Mouse (Mus musculus) hematopoietic stem cell, adult 5-6 weeks (primary cell): ENCODE measurements around the gene Commd1. TPM values are rescaled to one million over a fixed set of nuclear protein-coding genes. Genes with fewer than 3 reads are reported as not detected.

ENCODE experiments used
- ATAC-seq, 2 experiments: fragments of 125-278 bp in 1 of 2; replicated peaks in 1 of 2; 2 replicates each; pipeline ENCODE4 v1.8.0; 2016 to 2017; ENCODE audit warnings: inconsistent platforms in 2 of 2, mild to moderate bottlenecking in 2 of 2, moderate number of reproducible peaks in 2 of 2, low read depth in 1 of 2, moderate TSS enrichment in 1 of 2; ENCODE audit not compliant: low FRiP score in 2 of 2, poor library complexity in 2 of 2, severe bottlenecking in 2 of 2, insufficient read depth in 1 of 2, low TSS enrichment in 1 of 2
- total RNA-seq: library from RNA; stranded (forward); fragments of 172-1452, 232-1000 nt; gene quantifications from 2 replicates; pipeline ENCODE4 v1.2.3, GENCODE M21; 2017

The Commd1 gene
- total RNA-seq, 1 experiment from 2014 or later: 66.7 TPM

DNA sequence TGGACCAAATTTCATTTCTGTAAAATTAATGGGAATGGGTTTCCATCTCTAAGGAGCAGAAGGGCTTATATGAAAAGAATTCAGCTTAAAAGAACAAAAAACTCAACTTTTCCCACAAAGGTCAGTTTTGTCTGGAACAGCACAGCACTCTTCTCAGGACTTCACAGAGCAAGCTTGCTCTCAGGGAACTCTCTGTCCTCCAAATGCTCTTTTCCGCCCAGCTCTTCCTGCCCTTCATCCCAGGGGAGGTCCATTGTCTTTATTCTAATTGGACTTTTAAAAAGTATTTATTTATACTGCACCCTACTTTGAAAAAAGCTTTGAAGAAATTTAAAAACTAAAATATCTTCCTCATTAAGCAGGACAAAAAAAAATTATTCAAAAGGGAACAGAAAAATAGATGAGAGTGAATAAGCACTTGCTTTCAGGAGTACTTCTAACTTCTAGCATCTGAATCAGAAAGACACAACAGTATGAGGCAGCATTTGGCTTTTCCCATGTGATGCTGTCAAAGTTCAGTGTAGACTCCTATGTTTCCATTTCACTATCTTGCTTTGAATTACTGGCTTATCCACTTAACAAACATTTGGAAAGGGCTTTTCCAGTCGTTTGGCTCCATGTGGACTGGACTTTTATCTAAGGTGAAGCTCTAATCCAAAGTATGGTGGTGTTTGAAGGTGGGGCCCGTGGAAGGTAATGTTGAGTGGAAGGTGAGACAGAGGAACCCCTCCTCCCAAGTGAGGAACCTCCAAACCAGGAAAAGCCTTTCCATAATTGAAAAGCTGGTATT, 101.6 kb downstream of the Commd1 start:
- ATAC-seq: no peak

DNA sequence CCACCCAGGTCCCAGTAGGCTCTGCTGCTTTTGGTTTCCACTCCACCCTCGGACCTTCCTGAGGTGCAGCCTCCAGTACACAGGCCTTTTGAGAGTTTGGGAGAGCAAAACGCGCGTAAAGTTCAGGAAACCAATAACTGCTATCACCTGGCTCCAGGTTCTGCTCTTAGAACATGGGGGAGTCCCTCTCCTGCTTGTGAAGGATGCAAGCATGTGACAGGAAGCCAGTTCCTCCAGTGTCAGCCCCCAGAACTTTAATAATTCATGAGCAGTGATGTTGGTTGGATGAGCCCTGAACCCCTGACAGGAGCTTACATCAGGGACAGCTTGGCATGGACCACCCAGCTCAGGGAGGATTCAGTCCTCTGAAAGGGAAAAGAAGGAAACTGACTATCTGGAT, 102.5 kb downstream of the Commd1 start:
- ATAC-seq: 0 out of 4 replicates have a peak, but pooled peaks of 1 of the 2 experiments have one; percentile 12

DNA sequence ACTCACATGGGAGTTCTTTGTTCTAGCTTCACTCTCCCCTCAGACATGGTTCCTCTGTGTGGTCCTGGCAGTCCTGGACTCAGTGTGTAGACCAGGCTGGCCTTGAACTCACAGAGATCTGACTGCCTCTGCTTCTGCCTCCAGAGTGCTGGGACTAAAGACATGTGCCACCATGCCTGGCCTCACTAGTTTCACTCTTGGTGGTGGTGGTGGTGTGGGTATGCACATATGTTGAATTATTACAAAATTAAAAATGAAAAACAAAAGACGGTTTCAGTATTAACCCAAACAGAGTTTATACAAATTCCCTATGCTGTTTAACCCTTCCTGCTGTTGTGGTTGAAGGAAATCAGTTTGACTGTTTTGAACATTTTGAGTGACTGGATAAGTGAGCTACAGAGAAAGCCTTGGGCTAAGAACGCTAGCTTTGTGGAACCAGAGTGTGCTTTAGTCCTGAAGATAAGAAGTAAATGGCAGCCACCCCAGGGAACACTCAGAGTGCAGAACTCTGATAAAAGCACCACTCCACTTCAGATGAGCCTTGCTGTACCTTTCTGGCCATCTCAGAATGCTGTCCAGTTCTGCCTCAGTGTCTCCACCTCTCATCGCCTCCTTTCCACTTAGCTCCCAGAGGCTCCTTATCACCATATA, 105.4 kb downstream of the Commd1 start:
- no peak for ATAC-seq

DNA sequence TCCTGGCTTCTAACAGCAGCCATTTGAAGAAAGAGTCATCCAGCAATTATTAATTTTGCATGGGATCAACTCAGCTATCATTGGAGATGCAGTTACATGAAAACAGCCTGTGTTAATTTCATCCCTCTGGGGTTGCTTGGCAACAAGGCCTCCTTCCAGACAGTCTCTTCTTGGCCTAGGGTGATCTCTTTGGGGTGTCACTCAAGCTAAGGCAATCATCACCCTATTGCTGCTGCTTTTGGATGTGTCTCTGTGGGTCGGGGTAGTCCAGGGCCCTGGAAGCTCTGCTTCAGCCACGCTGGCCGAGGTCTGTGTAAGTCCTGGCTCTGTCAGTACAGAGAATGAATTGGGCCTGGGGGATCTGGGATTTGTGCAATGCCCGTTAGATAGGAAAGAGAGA, 106.9 kb downstream of the Commd1 start:
- ATAC-seq: no peak

DNA sequence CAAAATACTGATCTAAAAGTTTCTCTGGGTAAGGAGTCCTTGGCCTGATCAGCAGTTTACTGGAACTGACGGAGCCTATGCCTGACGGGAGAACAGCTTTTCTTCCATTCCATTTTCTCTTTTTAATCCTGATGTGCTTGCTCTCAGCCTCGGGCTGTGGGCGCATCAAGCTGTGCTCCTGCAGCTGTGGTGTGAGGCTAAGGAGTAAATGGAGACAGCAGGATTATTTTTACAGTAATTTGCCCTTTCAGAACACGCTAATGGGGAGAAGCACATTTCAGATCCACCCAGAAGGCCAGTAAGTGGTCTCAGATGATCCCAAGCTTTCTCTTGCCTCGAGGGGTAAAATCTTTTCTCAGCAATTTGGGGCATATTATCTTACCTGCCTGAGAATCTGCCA, 107.4 kb downstream of the Commd1 start:
- no peak for ATAC-seq

DNA sequence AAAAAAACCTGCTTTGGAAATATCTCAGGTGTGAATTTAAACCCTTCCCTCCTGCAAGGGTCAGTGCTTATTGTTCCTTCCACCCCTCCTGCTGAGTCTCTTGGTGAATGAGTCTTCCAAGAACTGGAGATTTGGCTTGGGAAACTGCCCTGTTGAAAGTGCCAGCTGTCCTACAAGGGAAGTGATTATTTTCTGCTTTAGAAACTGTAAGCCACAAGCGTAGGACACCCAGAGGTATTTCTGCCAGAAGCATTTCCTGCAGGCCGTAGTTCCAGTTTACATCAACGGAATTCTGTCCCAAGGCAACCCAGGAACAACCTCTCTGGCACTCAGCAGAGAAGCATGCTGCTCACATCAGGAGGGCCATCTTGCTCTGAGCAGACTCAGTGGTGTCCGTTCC, 108.8 kb downstream of the Commd1 start:
- peak in 1 of 2 experiments; percentile 9; a peak in 1 of 4 replicates for ATAC-seq

DNA sequence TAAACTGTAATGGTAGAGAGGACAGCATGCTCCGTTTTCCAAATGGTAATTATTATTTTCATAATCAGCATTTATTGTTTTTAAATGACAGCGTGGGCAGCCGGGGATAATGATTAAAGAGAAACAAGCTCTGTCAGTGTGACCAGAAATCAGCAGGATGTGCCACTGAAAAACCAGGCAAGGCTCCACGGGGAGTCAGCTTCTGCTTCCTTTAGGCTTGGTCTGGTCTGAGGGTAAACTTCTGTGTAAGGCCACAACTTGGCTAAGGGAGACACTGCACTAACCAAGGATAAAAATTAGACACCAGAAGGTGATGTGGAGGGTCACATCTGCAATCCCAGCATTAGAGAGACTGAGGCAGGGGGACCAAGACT, 109.9 kb downstream of the Commd1 start:
- peak; percentile 5 to 39; a peak in 2 of 4 replicates for ATAC-seq

DNA sequence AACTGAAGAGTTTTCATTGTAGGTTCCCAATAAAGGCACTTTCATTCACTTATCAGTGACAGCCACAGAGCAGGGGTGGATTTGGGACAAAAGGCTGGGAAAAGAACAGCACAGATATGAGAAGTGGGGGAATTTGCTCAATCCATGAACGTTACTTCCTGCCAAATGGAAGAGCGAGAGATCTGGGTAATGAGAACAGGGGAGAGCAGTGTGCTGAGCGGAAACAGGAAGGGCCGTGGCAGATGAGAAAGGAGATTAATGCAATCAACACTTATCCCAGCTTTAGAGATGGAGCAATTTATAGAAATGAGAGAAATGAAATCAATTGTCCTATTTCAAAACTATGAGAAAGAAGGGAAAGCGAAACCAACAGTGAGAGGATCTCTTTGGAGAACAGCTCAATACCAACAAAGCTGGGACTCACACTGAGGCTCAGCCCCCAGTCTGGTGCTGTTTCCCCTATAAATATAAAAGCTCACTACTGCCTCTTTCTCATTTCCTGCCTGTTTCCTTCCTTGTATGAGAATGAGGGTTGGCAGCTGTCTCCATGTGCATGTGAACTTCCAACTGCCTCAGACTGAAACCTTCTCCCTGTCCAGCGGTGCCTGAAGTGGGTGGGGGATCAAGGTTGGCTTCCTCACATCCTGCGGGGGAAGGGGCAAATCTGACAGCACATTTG, 110.4 kb downstream of the Commd1 start:
- ATAC-seq: peak; percentile 74 to 84

DNA sequence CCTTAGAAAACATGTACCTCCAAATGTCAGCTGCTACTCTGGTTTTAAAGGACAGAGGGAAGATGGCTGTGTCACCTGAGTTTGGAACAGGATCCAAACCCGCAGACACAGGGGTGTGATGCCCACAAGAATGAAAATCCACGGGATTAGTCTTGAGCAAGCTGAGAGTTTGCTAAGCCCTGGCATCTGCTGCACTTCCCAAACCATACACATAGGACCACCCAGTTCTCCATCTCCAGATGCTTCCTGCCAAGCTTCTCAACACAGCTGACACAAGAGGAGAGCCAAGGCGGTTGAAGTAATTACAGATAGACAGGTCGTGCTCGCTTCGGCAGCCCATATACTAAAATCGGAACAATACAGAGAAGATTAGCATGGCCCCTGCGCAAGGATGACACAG, 113.6 kb downstream of the Commd1 start:
- ATAC-seq: no peak

DNA sequence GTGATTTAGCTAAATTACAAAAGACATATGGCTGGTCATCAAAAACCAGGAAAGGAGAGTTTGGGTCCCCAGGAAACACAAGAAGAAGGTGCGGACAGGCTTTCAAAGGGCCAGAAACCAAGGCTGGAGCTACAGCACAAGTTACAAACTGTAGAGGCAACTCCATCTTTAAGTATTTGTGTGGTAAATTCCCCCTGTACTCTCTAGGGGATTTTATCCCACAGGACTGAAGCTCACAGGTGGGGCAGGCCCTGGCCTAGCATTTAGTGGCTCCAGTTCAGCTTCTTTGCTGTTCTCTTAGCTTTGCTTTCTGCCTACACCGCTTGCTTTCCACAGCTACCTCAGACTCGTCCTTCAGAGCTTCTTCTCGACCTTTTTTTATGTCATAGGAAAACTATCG, 114.5 kb downstream of the Commd1 start:
- ATAC-seq: no peak

DNA sequence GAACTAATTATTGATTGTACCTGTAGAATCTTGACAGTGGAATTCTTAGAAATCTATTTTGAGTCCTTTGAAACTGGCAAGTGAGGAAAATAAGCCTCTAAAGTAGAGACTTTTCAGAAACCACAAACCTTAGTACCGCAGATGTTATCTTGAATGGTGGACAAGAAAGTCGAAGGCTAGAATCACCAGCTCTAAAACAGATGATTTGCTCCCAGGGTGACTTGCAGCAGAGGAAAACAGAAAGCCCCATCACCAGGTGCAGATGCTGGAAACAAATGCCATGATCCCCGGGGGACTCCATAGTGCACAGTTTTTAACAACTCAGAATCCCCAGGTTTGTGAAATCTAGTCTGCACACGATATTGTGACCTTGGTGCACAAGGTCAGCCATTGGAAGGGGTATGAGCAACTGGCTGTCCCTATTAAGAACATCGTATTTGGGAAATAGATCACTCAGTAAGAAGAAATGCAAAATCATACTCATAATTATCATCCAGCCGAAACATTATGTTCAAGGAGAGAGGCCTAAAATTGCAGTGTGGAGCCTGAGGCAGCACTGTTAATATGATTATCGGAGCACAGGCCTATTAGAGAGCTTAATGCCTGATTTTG, 116.4 kb downstream of the Commd1 start:
- peak; percentile 39 to 42; a peak in 2 of 4 replicates for ATAC-seq

DNA sequence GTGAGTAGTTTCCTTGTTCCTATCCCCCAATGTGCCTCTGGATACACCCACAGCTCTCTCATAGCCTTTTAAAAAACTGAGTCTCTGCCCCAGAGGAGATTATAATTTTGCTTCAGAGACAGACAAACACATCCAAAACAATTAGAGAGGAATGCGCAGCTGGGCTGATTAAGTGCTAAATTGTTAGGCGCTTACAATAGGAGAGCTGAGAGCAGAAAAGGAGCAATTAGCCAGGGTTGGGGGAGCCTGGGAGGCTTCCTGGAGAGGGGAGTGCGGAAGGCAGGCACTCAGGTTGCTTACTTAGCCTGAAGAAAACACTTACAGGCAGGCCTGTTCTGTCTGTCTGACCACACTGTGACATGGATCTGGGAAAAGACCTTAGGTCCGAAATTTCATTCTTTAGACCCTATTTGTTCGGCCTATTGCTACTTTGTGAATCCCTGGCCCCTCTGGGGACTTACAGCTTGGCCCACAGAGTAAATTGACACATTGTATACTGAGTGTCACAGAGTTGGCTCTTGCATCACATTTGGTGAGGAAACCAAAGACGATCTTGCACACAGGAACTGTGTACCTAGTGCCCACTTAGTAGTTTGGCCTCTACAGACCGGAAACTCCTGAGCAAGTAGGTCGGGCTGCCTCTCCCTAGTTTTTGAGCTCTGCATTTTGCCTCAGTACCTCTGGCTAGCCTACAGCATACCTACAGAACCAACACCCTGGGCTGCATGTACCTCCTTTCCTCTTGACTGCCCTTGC, 117.7 kb downstream of the Commd1 start:
- peak in 1 of 2 experiments; percentile 19; a peak in 1 of 4 replicates for ATAC-seq

DNA sequence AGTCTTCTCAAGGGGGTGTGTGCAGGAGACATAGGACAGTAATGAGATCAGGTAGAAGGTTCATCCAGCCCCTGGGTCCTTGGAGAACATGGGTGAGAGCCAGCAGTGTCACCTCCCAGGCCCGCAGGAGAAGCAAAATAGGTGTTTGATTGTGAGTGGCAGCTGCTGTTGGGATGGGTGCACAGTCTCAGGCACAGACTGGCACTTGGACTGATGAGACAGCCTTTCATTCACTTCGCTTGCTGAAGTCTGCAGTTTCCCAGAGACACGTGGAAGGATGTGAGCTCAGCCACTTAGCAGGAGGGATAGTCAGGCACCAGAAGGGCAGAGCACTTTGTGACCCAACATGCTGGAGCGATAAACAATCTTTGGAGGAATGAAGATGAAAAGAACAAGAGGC, 118.6 kb downstream of the Commd1 start:
- ATAC-seq: no peak

DNA sequence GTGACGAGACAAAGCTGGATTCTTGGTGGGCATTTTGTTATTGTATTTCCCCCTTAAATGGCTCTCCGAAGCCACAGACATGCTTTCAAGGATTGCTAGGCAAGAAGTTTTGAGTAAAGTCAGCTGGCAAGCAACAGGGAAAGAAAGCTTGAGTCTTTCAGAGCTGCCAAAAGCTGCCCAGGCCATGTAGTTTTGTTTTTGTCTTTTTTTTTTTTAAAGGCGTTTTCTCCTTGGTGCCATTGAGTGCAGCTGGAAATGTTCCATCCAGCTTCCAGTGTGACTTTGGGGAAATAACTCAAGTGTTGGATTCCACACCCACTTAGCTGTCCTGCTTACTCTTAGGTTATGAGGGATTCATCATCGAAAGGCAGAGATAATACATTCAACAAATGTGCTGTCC, 120.9 kb downstream of the Commd1 start:
- ATAC-seq: no peak

DNA sequence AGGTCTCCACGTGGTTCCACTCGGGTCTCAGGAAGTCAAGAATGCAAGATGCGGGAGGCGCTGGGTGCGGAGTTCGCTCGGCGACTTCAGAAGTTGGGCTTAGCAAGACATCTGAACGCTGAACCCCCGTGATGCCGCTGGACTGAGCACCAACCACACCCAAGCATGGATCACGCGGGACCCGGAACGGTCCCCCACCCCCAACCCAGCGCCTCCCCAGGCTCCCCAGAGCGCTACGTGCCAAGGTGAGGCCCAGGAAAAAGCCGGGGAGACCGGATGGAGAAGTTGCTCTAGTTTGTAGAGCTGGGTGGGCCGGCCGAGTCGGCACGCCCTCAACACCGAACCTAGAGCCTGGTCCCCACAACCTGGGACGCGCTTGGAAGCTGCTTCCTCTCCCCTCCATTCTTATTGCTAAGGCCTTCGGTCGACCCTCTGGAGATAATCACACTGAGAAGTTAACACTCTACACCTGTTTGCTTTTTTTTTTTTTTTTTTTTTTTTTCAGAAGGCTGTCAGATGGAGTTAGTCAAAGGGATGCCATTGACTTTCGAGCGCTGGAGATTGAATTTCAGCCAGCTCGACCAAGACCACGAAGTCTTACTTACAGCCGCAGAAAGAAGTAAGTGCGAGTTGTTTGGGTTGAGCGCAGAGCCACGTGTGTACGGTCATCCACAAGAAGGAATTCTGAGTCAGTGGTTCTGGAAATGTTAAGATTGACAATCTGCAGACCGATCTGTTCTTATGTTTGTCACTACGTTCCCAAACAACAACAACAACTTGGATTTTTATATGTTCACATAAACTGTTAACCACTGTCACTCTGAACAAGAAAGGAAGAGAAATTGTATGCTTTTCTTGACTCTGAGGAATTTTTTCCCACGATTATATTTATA, 121.6 kb downstream of the Commd1 start, which contains the start of gene B3gnt2:
Gene B3gnt2 (minus strand): TSS at position 627 of the 893 bp plus-strand sequence.
- peak; percentile 28 to 30; a peak in 3 of 4 replicates for ATAC-seq

DNA sequence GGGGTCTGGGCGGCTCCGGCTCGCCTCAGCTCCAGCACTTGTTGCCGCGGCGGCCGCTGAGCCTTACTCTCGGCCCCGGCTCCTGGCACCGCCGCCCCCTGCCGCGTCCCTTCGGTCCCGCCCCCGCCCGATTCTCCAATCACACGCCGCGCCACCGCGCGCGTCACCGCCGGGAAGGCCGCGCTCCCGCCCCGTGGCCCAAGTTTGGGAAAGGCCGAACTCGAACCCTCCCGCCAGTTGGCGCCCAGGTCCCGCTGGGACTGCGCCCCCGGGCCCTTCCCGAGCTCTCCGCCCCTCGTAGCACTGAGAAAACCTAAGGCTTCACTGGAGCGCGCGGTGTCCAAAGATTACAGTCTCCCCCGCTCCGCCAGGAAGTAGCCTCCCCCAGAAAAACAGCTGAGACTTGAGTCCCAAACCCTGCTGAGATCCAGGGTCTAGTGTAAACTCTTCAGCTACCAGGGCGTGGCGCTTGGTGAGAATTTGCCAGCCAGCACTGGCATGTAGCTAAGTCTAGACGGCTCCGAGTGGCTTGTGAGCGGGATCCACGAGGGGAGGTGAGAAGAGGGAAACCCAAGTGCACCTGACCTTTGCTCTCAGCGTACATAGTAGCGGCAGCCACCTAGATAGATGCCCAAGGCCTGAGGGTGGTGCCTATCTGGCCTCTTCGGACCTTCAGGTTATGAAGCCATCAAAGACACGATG, 122.4 kb downstream of the Commd1 start:
- ATAC-seq: peak; percentile 63 to 66
